ENCODE assay signal across 8 mouse cellular contexts in genomic region chr6:34318172-34318571, GRCm38 (mm10). TPM values are rescaled to one million over a fixed set of nuclear protein-coding genes. Genes with fewer than 3 reads are reported as not detected.
A peak's percentile ranks its signal among the peaks of the same experiment; 100 is the strongest.
DNase-seq lines count a peak whose midpoint lies in the region; ATAC-seq lines count a peak whose summit lies in the region.

No protein-coding gene starts in this region.

- WGBS in embryonic facial prominence, embryonic 13.5 days = 60% methylated on average over 5 of the region's 5 CpGs
- 78% methylated on average over 5 of the region's 5 CpGs for WGBS in embryonic facial prominence, embryonic 10.5 days
- WGBS in hindbrain, embryonic 14.5 days = 61% methylated on average over 5 of the region's 5 CpGs
- WGBS in liver, embryonic 11.5 days = 53% methylated on average over 5 of the region's 5 CpGs

- H3K4me2 ChIP-seq in embryonic facial prominence, embryonic 13.5 days = peak overlapping the region; percentile 85
- peak overlapping the region; percentile 89; the same call in 1 of the 2 replicates for H3K4me2 ChIP-seq in hindbrain, embryonic 14.5 days (replicated peaks)
- H3K4me2 ChIP-seq in liver, embryonic 11.5 days = peak overlapping the region; percentile 92

- ATAC-seq in embryonic facial prominence, embryonic 13.5 days (ENCODE audit: insufficient number of reproducible peaks, insufficient read depth, low FRiP score, low TSS enrichment, low read depth) = no peak
- ATAC-seq in hindbrain, embryonic 14.5 days (ENCODE audit: low FRiP score) = no peak
- ATAC-seq in liver, embryonic 11.5 days (replicated peaks; ENCODE audit: low FRiP score) = no peak

- no peak overlapping the region for H3K9ac ChIP-seq in embryonic facial prominence, embryonic 13.5 days
- no peak overlapping the region for H3K9ac ChIP-seq in hindbrain, embryonic 14.5 days
- H3K9ac ChIP-seq in liver, embryonic 11.5 days (ENCODE audit: low read depth, low read length) = no peak overlapping the region

- no peak for DNase-seq in embryonic facial prominence, embryonic 10.5 days (ENCODE audit: low spot score)
- DNase-seq in urinary bladder, postnatal 14 days (ENCODE audit: low spot score) = peak; percentile 35
- no peak for DNase-seq in urinary bladder, adult 18-20 months (ENCODE audit: low spot score in 2 of 2)
- DNase-seq in hindbrain, embryonic 14.5 days (ENCODE audit: low spot score) = peak; percentile 37
- DNase-seq in liver, embryonic 11.5 days (ENCODE audit: low spot score) = no peak
- DNase-seq in thymus, postnatal 0 days (ENCODE audit: low spot score) = peak; percentile 4
- no peak for DNase-seq in layer of hippocampus, postnatal 36 days

- peaks cover 38% of the 10 kb centered on the region for H3K4me1 ChIP-seq in embryonic facial prominence, embryonic 13.5 days
- peaks cover 22% of the 10 kb centered on the region for H3K4me1 ChIP-seq in embryonic facial prominence, embryonic 10.5 days
- peaks cover 9% of the 10 kb centered on the region; the same call in 1 of the 2 replicates for H3K4me1 ChIP-seq in hindbrain, embryonic 14.5 days (replicated peaks; ENCODE audit: control insufficient read depth, insufficient read depth, low read length)
- H3K4me1 ChIP-seq in liver, embryonic 11.5 days (replicated peaks; ENCODE audit: control insufficient read depth, insufficient read depth, low read length) = peaks cover 3% of the 10 kb centered on the region; the same call in 1 of the 2 replicates

- H3K36me3 ChIP-seq in embryonic facial prominence, embryonic 13.5 days = no peaks in the 10 kb centered on the region
- H3K36me3 ChIP-seq in embryonic facial prominence, embryonic 10.5 days (replicated peaks) = peaks cover 12% of the 10 kb centered on the region; the same call in 1 of the 2 replicates
- H3K36me3 ChIP-seq in hindbrain, embryonic 14.5 days (replicated peaks; ENCODE audit: control insufficient read depth, insufficient read depth) = no peaks in the 10 kb centered on the region
- no peaks in the 10 kb centered on the region for H3K36me3 ChIP-seq in liver, embryonic 11.5 days (ENCODE audit: control insufficient read depth, insufficient read depth, low read length)

- no peak overlapping the region for H3K27ac ChIP-seq in embryonic facial prominence, embryonic 13.5 days
- no peak overlapping the region for H3K27ac ChIP-seq in embryonic facial prominence, embryonic 10.5 days (replicated peaks)
- no peak overlapping the region for H3K27ac ChIP-seq in hindbrain, embryonic 14.5 days
- H3K27ac ChIP-seq in liver, embryonic 11.5 days (ENCODE audit: low read depth, low read length) = no peak overlapping the region

- no peaks in the 10 kb centered on the region for H3K27me3 ChIP-seq in embryonic facial prominence, embryonic 13.5 days
- peaks cover 12% of the 10 kb centered on the region; the same call in 1 of the 2 replicates for H3K27me3 ChIP-seq in embryonic facial prominence, embryonic 10.5 days (replicated peaks; ENCODE audit: low read depth, poor library complexity, severe bottlenecking)
- H3K27me3 ChIP-seq in hindbrain, embryonic 14.5 days (ENCODE audit: control insufficient read depth, insufficient read depth, low read length) = no peaks in the 10 kb centered on the region
- H3K27me3 ChIP-seq in liver, embryonic 11.5 days (replicated peaks; ENCODE audit: control insufficient read depth, insufficient read depth, low read length) = no peaks in the 10 kb centered on the region

- H3K9me3 ChIP-seq in embryonic facial prominence, embryonic 13.5 days = 0 out of 2 replicates have a peak, but pooled peaks cover 3% of the 10 kb centered on the region
- no peaks in the 10 kb centered on the region for H3K9me3 ChIP-seq in embryonic facial prominence, embryonic 10.5 days
- no peaks in the 10 kb centered on the region for H3K9me3 ChIP-seq in hindbrain, embryonic 14.5 days (ENCODE audit: control insufficient read depth, low read length)
- H3K9me3 ChIP-seq in liver, embryonic 11.5 days (ENCODE audit: control insufficient read depth, low read length) = no peaks in the 10 kb centered on the region

- H3K4me3 ChIP-seq in embryonic facial prominence, embryonic 13.5 days = no peak overlapping the region
- no peak overlapping the region for H3K4me3 ChIP-seq in embryonic facial prominence, embryonic 10.5 days
- H3K4me3 ChIP-seq in hindbrain, embryonic 14.5 days (replicated peaks; ENCODE audit: low read length) = no peak overlapping the region
- peak overlapping the region; percentile 77 for H3K4me3 ChIP-seq in liver, embryonic 11.5 days (ENCODE audit: low read depth, low read length)

RNA-seq across cellular contexts. Expression of gene Akr1b3, which starts 0.9 kb away (rescaled TPM):
- 150 and 189 TPM in 2 replicates for polyA plus RNA-seq in embryonic facial prominence, embryonic 13.5 days (2015; fragmentation: Nextera tagmentation; extraction: Ambion mirVana)
- polyA plus RNA-seq in embryonic facial prominence, embryonic 10.5 days (2016; fragmentation: Nextera tagmentation; extraction: Ambion mirVana) = 242 and 270 TPM in 2 replicates
- polyA plus RNA-seq in hindbrain, embryonic 14.5 days (2014; fragmentation: Nextera tagmentation; extraction: Ambion mirVana) = 119 and 131 TPM in 2 replicates
- 131 and 132 TPM in 2 replicates for polyA plus RNA-seq in liver, embryonic 11.5 days (2014; fragmentation: Nextera tagmentation; extraction: Ambion mirVana)
- polyA plus RNA-seq in thymus, postnatal 0 days (2015; fragmentation: Nextera tagmentation; extraction: Ambion mirVana) = 268 and 290 TPM in 2 replicates
- 10 to 100 TPM; 34.6 to 45.8 TPM for total RNA-seq in layer of hippocampus, postnatal 36 days (2021)

RNA-seq across cellular contexts. Expression of gene Akr1b8, which starts 35.7 kb away (rescaled TPM):
- polyA plus RNA-seq in embryonic facial prominence, embryonic 13.5 days (2015; fragmentation: Nextera tagmentation; extraction: Ambion mirVana) = 12.7 and 18.9 TPM in 2 replicates
- polyA plus RNA-seq in embryonic facial prominence, embryonic 10.5 days (2016; fragmentation: Nextera tagmentation; extraction: Ambion mirVana) = 14.1 and 15.9 TPM in 2 replicates
- polyA plus RNA-seq in hindbrain, embryonic 14.5 days (2014; fragmentation: Nextera tagmentation; extraction: Ambion mirVana) = 4.2 and 6.4 TPM in 2 replicates
- 9.7 and 10.7 TPM in 2 replicates for polyA plus RNA-seq in liver, embryonic 11.5 days (2014; fragmentation: Nextera tagmentation; extraction: Ambion mirVana)
- 1.5 and 1.6 TPM in 2 replicates for polyA plus RNA-seq in thymus, postnatal 0 days (2015; fragmentation: Nextera tagmentation; extraction: Ambion mirVana)
- total RNA-seq in layer of hippocampus, postnatal 36 days (2021) = under 1 TPM; 0.42 to 0.56 TPM

Comparison
In these comparisons a context has a peak if more than half of its experiments do, and no peak if none do; other contexts are left out.
1. DNase-seq: peak in urinary bladder, postnatal 14 days (single experiment), hindbrain, embryonic 14.5 days (single experiment) and thymus, postnatal 0 days (single experiment); none in embryonic facial prominence, embryonic 10.5 days (single experiment), urinary bladder, adult 18-20 months (0 of 2), liver, embryonic 11.5 days (single experiment) and layer of hippocampus, postnatal 36 days (0 of 2).
2. Peak in every context shown above with its lines, with median percentiles within 50 percentile points of each other: H3K4me2 ChIP-seq.